Mouse (Mus musculus): ENCODE results near the gene Wnt2b.

Wnt2b gene

GRCm38 (mm10) chr3:104896141-104896540 is 65.6 kb downstream of the Wnt2b start:
- DNase-seq (ENCODE audit: low spot score), result no peak

Measured in MN1 (cell line).